Mouse (Mus musculus) MN1 (cell line): Measurements from ENCODE around the gene Kcnh1.

Source experiments
- DNase-seq: peaks from one replicate; pipeline ENCODE4 v3.0.0-alpha.2; 2016; ENCODE audit warnings: low spot score

Gene Kcnh1

GRCm38 (mm10) chr1:192405136-192405535, 214.6 kb downstream of the Kcnh1 start:
- DNase-seq, result no peak

- no peak for DNase-seq
Observed at GRCm38 (mm10) chr1:192406589-192406988, 216.0 kb downstream of the Kcnh1 start.

GRCm38 (mm10) chr1:192415813-192416212, 225.2 kb downstream of the Kcnh1 start:
- no peak for DNase-seq

- no peak for DNase-seq
Observed at GRCm38 (mm10) chr1:192416241-192416821, 225.8 kb downstream of the Kcnh1 start.

- no peak for DNase-seq
Observed at GRCm38 (mm10) chr1:192419176-192419575, 228.6 kb downstream of the Kcnh1 start.

GRCm38 (mm10) chr1:192421377-192422166, 231.0 kb downstream of the Kcnh1 start:
- DNase-seq, result no peak

GRCm38 (mm10) chr1:192431423-192431822, 240.8 kb downstream of the Kcnh1 start:
- DNase-seq, result no peak

GRCm38 (mm10) chr1:192435503-192435902, 244.9 kb downstream of the Kcnh1 start:
- DNase-seq, result no peak

- no peak for DNase-seq
Observed at GRCm38 (mm10) chr1:192439151-192439837, 248.7 kb downstream of the Kcnh1 start.

- DNase-seq, result no peak
Observed at GRCm38 (mm10) chr1:192442772-192443445, 252.3 kb downstream of the Kcnh1 start.

- DNase-seq, result no peak
Observed at GRCm38 (mm10) chr1:192443998-192444657, 253.6 kb downstream of the Kcnh1 start.

- DNase-seq, result peak; percentile 18
Observed at GRCm38 (mm10) chr1:192444658-192445447, 254.3 kb downstream of the Kcnh1 start.

GRCm38 (mm10) chr1:192446158-192446557, 255.6 kb downstream of the Kcnh1 start:
- DNase-seq, result no peak

GRCm38 (mm10) chr1:192447666-192448065, 257.1 kb downstream of the Kcnh1 start:
- no peak for DNase-seq

- no peak for DNase-seq
Observed at GRCm38 (mm10) chr1:192448512-192448911, 257.9 kb downstream of the Kcnh1 start.

GRCm38 (mm10) chr1:192449572-192450351, 259.2 kb downstream of the Kcnh1 start:
- no peak for DNase-seq

- DNase-seq, result no peak
Observed at GRCm38 (mm10) chr1:192450425-192450824, 259.9 kb downstream of the Kcnh1 start.

- DNase-seq, result no peak
Observed at GRCm38 (mm10) chr1:192451722-192452121, 261.1 kb downstream of the Kcnh1 start.

GRCm38 (mm10) chr1:192454501-192454900, 263.9 kb downstream of the Kcnh1 start:
- no peak for DNase-seq

GRCm38 (mm10) chr1:192454981-192455380, 264.4 kb downstream of the Kcnh1 start:
- peak; percentile 34 for DNase-seq
